Mouse (Mus musculus) cerebellum, adult 11 months (tissue): ENCODE data around the gene Gab2.
"Not testable (repeated sequence)": the region's sequence is repeated elsewhere in the genome, so short reads cannot be mapped to it uniquely, and the experiment has no call there.

Experiments
- DNase-seq: peaks from one replicate; pipeline ENCODE4 v3.0.0; 2022

Gab2 gene

GRCm38 (mm10) chr7:97151082-97151813 lies 69.9 kb downstream of the Gab2 start:
- no peak for DNase-seq

DNA sequence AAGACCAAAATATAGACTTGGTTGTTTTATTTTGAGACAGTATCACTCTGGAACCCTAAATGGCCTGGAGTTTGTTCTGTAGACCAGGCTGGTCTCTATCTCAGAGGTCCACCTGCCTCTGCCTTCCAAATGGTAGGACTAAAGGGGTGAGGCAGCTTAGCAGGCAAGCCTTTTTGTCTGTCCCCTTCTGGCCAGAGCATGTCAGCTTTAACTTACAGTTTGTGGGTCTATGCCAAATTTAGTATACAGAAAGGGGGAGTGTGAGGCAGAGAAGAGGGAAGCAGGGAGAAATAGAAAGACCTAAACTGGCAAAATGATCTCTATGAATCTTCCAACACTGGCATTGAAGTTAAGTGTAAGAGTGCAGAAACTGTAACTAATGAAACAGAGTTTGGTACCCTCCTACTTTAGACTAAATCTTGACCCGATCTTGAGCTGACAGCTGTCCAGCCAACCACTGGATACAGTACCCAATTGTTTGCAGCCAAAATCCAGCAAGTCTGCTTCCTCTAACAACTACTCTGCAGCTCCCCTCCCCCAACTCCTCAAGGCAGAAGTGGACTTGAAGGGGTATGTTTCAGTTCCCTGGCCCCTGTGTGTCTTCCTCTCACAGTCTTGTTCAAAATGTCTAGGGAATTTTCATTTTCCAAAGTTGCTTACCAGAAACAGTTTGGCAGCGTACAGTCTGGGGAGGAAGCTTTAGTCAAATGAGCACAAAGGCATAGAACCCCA lies 73.5 kb downstream of the Gab2 start:
- DNase-seq = no peak

- no peak for DNase-seq
These were observed 82.9 kb downstream of the Gab2 start for GRCm38 (mm10) chr7:97164261-97164660.

DNA sequence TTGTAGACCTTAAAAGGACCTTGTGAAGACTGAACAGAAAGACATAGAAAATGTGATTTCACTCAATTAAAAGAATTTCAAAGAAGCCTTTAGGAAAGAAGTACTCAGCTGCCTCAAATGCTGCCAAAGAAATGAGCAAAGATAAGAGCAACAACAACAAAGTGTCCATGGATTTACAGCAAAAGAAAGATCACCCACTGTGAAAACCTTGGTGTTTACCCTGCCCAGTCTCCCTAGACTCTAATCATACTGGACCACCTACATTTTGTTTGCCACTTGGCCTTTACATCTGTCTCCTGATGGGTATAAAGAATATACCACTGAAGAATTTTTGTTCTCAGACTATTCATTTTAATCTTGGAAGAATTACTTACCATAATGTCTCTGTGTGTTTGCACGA lies 89.7 kb downstream of the Gab2 start:
- DNase-seq = no peak

GRCm38 (mm10) chr7:97171719-97172118 lies 90.3 kb downstream of the Gab2 start:
- DNase-seq = no peak

DNA sequence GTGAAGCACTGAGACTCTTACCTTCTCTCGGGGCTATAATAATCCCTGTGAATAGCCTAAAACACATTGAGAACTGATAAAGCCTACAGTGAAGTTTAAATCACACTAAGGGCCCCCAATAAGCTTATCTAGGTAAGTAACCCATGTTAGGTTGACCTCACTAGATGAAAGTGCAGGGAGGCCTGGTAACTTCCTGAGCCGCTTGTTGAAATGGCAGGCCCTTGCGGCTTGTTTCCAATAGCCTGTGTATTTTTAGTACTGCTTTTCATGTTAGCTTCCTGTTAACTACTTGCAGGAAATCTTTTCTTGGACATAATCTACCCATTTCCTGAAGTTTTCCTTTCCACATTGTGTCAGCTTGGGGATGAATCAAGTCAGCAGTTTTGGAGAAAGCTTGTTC lies 90.7 kb downstream of the Gab2 start:
- no peak for DNase-seq

DNA sequence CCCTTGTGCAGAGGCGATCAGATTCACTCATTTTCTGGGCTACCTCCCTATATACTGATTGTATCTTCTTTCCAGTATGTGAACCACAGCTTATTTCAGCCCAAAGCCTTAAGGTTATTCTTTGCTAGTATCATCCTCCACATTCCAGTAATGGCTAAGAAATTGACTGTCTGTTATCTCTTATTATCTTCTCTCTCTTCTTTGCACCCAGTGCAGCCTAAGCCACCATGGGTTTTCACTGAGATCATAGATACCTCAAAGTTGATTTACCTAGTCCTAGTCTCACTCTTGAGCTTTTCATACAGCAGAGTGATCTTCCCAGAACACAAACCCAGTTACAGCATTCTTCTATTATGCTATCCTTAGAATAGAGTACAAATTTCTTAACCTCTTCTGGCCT lies 100.5 kb downstream of the Gab2 start:
- no peak for DNase-seq

- DNase-seq = no peak
These were observed 102.0 kb downstream of the Gab2 start for GRCm38 (mm10) chr7:97183426-97183825.

DNA sequence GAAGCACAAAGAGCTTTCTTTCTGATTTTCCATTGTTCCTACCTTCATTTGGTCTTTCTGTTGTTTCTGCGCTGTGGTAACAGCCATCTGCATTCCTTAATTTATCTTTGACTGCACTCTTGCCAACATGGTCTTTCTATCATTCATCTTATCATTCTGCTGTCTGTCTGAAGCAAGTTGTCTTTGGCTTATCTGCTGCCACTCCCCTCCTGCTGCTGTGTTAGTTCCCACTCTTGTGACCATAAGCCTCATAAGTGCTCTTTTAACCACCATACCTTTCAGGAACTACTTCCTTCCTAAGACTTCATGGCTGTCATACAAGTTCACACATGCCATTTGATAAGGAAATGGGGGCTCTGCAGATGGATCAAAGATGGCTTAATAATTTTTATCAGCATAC lies 102.6 kb downstream of the Gab2 start:
- no peak for DNase-seq

- DNase-seq = no peak
These were observed 106.1 kb downstream of the Gab2 start for GRCm38 (mm10) chr7:97187387-97188081.

GRCm38 (mm10) chr7:97189116-97189515 lies 107.7 kb downstream of the Gab2 start:
- no peak for DNase-seq

GRCm38 (mm10) chr7:97203907-97204306 lies 122.5 kb downstream of the Gab2 start:
- DNase-seq = no peak

DNA sequence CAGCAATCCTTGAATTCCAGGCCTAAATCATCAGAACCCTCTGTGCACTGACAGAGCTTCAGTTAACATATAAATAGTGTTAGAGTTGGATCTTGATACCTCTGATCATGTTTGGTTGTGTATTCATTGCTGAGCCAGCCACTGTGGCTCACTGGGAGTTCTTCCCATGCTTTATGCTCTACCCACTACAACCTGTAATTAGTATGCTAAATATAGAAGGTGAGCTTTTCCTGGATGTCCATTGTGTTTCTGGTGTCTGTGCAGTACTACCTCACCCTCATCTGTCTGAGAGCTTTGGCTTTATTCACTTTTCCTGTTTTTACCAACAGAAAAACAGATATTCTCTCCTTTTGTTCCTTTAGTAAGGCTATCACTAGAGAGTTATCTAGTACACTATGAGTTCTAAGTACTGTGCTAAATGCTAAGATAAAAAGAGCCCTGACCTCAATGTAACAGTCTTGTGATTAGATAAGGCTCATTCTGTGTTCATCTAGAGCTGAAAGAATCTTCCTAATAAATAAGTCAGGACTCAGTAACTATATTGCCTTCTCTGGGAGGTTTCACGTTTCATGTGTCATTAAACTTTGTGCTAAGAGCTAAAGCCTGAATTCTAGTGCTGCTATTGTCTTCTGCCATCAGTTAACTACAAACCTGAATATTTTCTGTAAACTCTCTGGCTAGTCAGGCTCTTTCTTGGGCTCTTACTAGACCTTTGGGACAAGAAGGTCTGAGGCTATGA lies 127.6 kb downstream of the Gab2 start:
- DNase-seq = no peak

GRCm38 (mm10) chr7:97210064-97210685 lies 128.8 kb downstream of the Gab2 start:
- DNase-seq = no peak

DNA sequence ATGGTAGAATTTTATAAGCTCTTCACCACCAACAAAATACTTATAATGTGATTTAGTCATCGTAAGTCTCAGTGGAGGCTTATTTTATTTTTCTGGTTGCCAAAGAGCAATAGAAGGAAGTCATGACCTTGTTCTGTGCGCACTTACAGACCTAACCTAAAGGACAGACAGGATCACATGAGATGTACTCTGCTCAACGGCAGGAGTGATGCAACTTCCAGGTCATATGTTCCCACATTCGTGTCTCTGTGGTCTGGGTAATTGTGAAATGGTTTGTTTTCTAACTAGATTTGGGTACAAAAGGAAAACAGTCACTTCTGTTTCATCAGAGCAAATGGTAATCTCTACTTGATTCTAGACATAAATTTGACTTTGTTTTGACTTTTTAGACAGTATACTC lies 129.7 kb downstream of the Gab2 start:
- DNase-seq = no peak

GRCm38 (mm10) chr7:97223836-97224235 lies 142.4 kb downstream of the Gab2 start:
- no peak for DNase-seq

- no peak for DNase-seq
These were observed 164.0 kb downstream of the Gab2 start for GRCm38 (mm10) chr7:97245261-97245949.

DNA sequence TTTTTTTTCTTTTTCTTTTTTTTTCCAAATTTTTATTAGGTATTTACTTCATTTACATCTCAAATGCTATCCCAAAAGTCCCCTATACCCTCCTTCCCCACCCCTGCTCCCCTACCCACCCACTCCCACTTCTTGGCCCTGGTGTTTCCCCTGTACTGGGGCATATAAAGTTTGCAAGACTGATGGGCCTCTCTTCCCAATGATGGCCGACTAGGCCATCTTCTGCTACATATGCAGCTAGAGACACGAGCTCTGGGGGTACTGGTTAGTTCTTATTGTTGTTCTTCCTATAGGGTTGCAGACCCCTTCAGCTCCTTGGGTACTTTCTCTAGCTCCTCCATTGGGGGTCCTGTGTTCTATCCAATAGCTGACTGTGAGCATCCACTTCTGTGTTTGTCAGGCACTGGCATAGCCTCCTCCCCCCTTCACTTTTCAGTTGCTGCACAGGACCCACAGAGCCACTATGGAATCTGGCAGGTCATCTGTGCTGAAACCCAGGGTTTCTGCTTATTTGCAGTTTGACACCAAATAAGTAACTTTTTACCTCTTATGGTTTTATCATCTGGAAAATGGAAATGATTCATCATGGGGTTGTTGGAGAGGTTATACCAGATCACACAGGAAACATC lies 164.7 kb downstream of the Gab2 start:
- DNase-seq = not testable (repeated sequence)

DNA sequence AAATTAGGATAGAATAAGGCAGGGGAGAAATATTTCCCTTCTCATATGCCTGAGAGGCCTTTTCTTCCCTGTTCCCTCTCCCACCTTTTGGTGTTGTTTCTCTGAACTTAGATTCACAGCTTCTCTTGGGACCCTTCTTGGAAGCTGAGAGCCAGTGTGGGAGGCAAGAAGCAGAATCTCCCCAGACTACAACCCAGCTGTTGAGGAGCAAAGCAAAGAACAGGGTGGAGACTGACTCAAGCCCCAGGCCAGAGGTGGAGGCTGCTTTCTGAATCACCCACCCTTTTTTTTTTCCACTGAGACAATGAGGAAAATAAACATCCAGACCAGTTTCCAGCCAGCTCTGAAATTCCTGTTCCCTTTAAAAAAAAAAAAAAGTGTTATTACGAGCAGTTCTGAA lies 166.3 kb downstream of the Gab2 start:
- no peak for DNase-seq

GRCm38 (mm10) chr7:97248136-97248535 lies 166.8 kb downstream of the Gab2 start:
- no peak for DNase-seq

DNA sequence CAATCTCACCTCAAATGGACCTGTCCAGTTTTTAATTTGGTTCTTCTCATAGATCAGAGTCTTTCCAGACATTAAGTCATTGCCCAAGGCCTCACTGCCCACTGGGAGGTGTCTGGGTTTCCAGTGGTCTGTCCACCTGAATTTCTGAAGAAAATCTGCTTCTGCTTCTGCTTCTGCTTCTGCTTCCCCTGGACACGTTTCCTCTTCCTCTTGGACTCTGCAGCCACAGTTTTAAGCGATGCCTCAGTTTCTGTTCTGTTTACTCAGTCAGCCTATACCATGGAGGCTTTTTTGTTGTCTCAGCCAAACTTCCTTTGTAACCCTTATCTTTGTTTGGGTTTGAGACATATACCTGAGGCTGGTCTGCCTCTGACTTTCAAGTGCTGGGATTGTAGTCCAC lies 170.3 kb downstream of the Gab2 start:
- no peak for DNase-seq

DNA sequence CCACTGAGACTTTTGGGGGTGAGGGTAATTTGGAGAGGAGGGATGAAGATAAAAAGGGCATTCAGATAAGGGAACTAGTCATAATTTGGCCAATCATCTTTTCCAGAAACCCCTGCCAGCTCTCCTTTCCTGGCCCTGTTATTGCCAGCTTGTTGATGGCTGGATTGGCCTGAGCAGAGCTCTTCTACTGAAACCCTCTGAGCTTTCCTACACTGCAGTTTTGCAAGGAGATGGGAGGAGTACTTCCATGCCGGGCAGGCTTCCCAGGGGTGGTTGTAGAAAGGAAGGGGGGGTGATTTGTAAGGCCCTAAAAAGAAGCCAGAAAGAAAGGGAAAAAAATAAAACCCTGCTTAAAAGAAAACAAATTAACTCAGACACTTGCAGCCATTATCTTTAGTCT lies 181.2 kb downstream of the Gab2 start:
- no peak for DNase-seq
